Mouse (Mus musculus) E14TG2a.4 (cell line): ENCODE results near the gene Rgs13.

Source experiments
- CTCF ChIP-seq: conservative IDR thresholded peaks from 2 replicates; pipeline ENCODE4 v1.5.1; 2014; ENCODE audit warnings: low read length
- NANOG ChIP-seq: IDR thresholded peaks from 2 replicates; pipeline ENCODE4 v1.6.1; 2014; ENCODE audit warnings: borderline replicate concordance, low read length, mixed read lengths
- POU5F1 ChIP-seq: IDR thresholded peaks from 2 replicates; pipeline ENCODE4 v1.6.1; 2014; ENCODE audit warnings: low read length, borderline replicate concordance

GRCm38 (mm10) chr1:144152526-144152925, 24.6 kb downstream of the Rgs13 start:
- TF ChIP-seq CTCF: no peak
- TF ChIP-seq POU5F1: no peak
- no peak for TF ChIP-seq NANOG
